10 mouse cellular contexts compared by ENCODE assay signal in the genomic region with DNA sequence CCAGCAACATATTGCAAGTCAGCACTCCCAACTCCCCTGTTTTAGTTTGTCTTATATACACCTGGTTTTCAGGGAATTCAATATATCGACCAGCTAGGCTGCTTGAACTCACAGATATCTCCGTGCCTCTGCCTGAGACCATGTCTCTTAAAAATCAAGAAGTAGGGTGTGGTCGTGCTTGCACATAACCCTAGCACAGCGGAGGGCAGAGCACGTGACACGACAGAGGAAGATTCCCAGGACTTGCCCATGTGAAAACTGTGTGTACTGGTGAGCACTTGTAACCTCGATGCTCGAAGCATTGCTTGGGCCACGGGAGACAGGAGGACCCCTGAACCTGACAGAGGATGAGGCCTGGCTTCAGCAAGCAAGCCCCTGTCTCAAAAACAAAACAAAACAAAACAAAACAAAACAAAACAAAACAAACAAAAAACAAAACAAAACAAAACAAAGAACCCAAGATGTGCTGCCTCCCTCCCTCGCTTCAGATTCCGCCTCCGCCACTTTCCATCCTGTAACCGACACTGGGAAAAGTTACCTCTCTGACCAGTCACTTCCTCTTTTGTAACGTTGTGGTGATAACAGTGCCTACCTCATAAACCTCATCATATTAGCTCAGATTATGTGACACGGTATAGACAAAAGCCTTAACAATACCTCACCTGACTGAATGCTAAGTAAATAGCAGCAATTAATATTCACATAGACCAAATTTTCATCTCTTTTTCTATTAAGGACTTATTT. TPM values are rescaled to one million over a fixed set of nuclear protein-coding genes. Genes with fewer than 3 reads are reported as not detected.
DNase-seq lines count a peak whose midpoint lies in the region; ATAC-seq lines count a peak whose summit lies in the region.
"Had no signal": no experiment of that assay in that cellular context is flagged by ENCODE, and none has a peak within 500 bp of the region (broad histone marks: within the 10 kb centered on the region; RNA-seq: fewer than 3 reads in every experiment).

No protein-coding gene starts in this region.

- peak; percentile 76 for ATAC-seq in neutrophil, adult 5-6 weeks (ENCODE audit: extremely low read depth, insufficient number of reproducible peaks, low FRiP score, poor library complexity, severe bottlenecking)

- peak; percentile 10 for DNase-seq in thymus, postnatal 0 days (ENCODE audit: low spot score)
- DNase-seq in thymus, postnatal 25 days, result no peak
- DNase-seq in c-Kit-negative CD71-positive TER-119-positive erythroid progenitor cells, embryonic 14.5 days (ENCODE audit: low read depth, low spot score), result peak; percentile 40
- DNase-seq in liver, result peak; percentile 75
- DNase-seq in urinary bladder, postnatal 10 days (ENCODE audit: low spot score), result no peak
- no peak for DNase-seq in left cerebral cortex, postnatal 25 days (ENCODE audit: low spot score in 2 of 2)
- DNase-seq in layer of hippocampus, adult 18-20 months (ENCODE audit: low spot score in 2 of 2), result no peak
- DNase-seq: kidney, postnatal 14 days; spleen, adult 18-20 months had no signal

- intact Hi-C loops in left cerebral cortex, postnatal 25 days (cut with DNase I), result no loop called here

RNA-seq across cellular contexts. Expression of gene Vamp5, which starts 5.3 kb away (rescaled TPM):
- 24.7 and 29.0 TPM in 2 replicates for polyA plus RNA-seq in thymus, postnatal 0 days (2015; fragmentation: Nextera tagmentation; extraction: Ambion mirVana)
- 15.8 and 16.2 TPM in 2 replicates for total RNA-seq in neutrophil, adult 5-6 weeks (2017)
- total RNA-seq in left cerebral cortex, postnatal 25 days (2021), result 1 to 10 TPM; 4.0 to 4.6 TPM
- total RNA-seq in layer of hippocampus, adult 18-20 months (2021), result 1 to 10 TPM; 5.8 to 8.1 TPM

RNA-seq across cellular contexts. Expression of gene Rnf181, which starts 8.2 kb away (rescaled TPM):
- polyA plus RNA-seq in thymus, postnatal 0 days (2015; fragmentation: Nextera tagmentation; extraction: Ambion mirVana), result 135 and 138 TPM in 2 replicates
- 79.3 and 102 TPM in 2 replicates for total RNA-seq in neutrophil, adult 5-6 weeks (2017)
- 10 to 100 TPM; 69.9 to 71.1 TPM for total RNA-seq in left cerebral cortex, postnatal 25 days (2021)
- total RNA-seq in layer of hippocampus, adult 18-20 months (2021), result 10 to 100 TPM; 87.5 to 89.4 TPM

RNA-seq across cellular contexts. Expression of gene Vamp8, which starts 15.5 kb away (rescaled TPM):
- 160 and 167 TPM in 2 replicates for polyA plus RNA-seq in thymus, postnatal 0 days (2015; fragmentation: Nextera tagmentation; extraction: Ambion mirVana)
- total RNA-seq in neutrophil, adult 5-6 weeks (2017), result 230 and 268 TPM in 2 replicates
- total RNA-seq in left cerebral cortex, postnatal 25 days (2021), result 10 to 100 TPM; 10.5 to 12.7 TPM
- 10 to 100 TPM; 17.7 to 18.9 TPM for total RNA-seq in layer of hippocampus, adult 18-20 months (2021)

RNA-seq across cellular contexts. Expression of gene Tmem150a, which starts 19.7 kb away (rescaled TPM):
- 1.6 and 1.9 TPM in 2 replicates for polyA plus RNA-seq in thymus, postnatal 0 days (2015; fragmentation: Nextera tagmentation; extraction: Ambion mirVana)
- 0.93 and 2.2 TPM in 2 replicates for total RNA-seq in neutrophil, adult 5-6 weeks (2017)
- 1 to 10 TPM; 7.9 to 8.7 TPM for total RNA-seq in left cerebral cortex, postnatal 25 days (2021)
- total RNA-seq in layer of hippocampus, adult 18-20 months (2021), result 1 to 10 TPM; 8.4 to 9.2 TPM

RNA-seq across cellular contexts. Expression of gene 0610030E20Rik, which starts 27.9 kb away (rescaled TPM):
- polyA plus RNA-seq in thymus, postnatal 0 days (2015; fragmentation: Nextera tagmentation; extraction: Ambion mirVana), result 31.7 and 32.5 TPM in 2 replicates
- 44.6 and 44.9 TPM in 2 replicates for total RNA-seq in neutrophil, adult 5-6 weeks (2017)
- total RNA-seq in left cerebral cortex, postnatal 25 days (2021), result 10 to 100 TPM; 15.1 to 16.9 TPM
- total RNA-seq in layer of hippocampus, adult 18-20 months (2021), result 10 to 100 TPM; 17.0 to 17.9 TPM

Comparison
In these comparisons a context has a peak if more than half of its experiments do, and no peak if none do; other contexts are left out.
1. DNase-seq: peak in thymus, postnatal 0 days (single experiment), c-Kit-negative CD71-positive TER-119-positive erythroid progenitor cells, embryonic 14.5 days (single experiment) and liver (single experiment); none in thymus, postnatal 25 days (single experiment), urinary bladder, postnatal 10 days (single experiment), left cerebral cortex, postnatal 25 days (0 of 2) and layer of hippocampus, adult 18-20 months (0 of 2).
2. RNA of gene Vamp8, which starts 15.5 kb away (total RNA-seq): 230 to 268 TPM in neutrophil, adult 5-6 weeks; 17.7 to 18.9 TPM in layer of hippocampus, adult 18-20 months and 10.5 to 12.7 TPM in left cerebral cortex, postnatal 25 days; every median in the first group is over 10 times any median in the second.